Comparison of ENCODE assay signal across 26 mouse cellular contexts in the genomic region with DNA sequence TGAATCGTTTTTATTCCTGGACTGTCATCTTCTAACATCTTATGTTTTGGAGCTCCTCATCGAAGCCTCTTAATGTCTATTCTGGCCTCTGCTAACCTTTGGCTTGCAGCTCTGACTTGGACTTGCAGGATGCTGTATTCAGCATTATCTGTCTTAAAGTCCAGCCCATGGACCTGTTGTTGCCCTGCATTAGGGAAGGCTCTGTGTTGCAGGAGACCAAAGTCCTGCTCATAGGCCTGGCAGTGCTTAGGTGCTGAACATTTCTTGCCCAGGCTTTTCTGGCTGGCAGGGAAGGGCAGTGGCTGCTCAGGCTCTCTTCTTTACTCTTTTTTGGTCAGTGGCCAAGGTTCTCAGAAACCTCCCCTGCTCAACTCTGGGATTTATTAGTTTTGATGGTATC. TPM values are rescaled to one million over a fixed set of nuclear protein-coding genes. Genes with fewer than 3 reads are reported as not detected.
A peak's percentile ranks its signal among the peaks of the same experiment; 100 is the strongest.
DNase-seq lines count a peak whose midpoint lies in the region; ATAC-seq and TF ChIP-seq lines count a peak whose summit lies in the region.
"Had no signal": no experiment of that assay in that cellular context is flagged by ENCODE, and none has a peak within 500 bp of the region (broad histone marks: within the 10 kb centered on the region; RNA-seq: fewer than 3 reads in every experiment).

No protein-coding gene starts in this region.

- TF ChIP-seq POLR2A in bone marrow macrophage, adult 2 months (IDR thresholded peaks at IDR 0.05; ENCODE audit: borderline replicate concordance, low read depth, low read length) = no peak

- TF ChIP-seq EP300 in liver, postnatal 0 days (IDR thresholded peaks at IDR 0.05; ENCODE audit: low read depth) = no peak

- no peak overlapping the region for H3K4me2 ChIP-seq in liver, postnatal 0 days (ENCODE audit: low read depth, low read length)
- no peak overlapping the region for H3K4me2 ChIP-seq in kidney, postnatal 0 days (ENCODE audit: low read length)
- no peak overlapping the region for H3K4me2 ChIP-seq in midbrain, postnatal 0 days (ENCODE audit: low read depth, low read length, poor library complexity, severe bottlenecking)
- H3K4me2 ChIP-seq: forebrain, embryonic 12.5 days; hindbrain, embryonic 15.5 days had no signal

- TF ChIP-seq CTCF in liver, postnatal 0 days (IDR thresholded peaks at IDR 0.05; ENCODE audit: low read depth) = no peak
- TF ChIP-seq CTCF in bone marrow macrophage, adult 2 months (IDR thresholded peaks at IDR 0.05; ENCODE audit: low read depth, low read length) = no peak
- TF ChIP-seq CTCF in kidney, postnatal 0 days (IDR thresholded peaks at IDR 0.05; ENCODE audit: low read depth) = no peak
- TF ChIP-seq CTCF in midbrain, postnatal 0 days (IDR thresholded peaks at IDR 0.05) = no peak

- no peak for ATAC-seq in liver, postnatal 0 days
- ATAC-seq in kidney, postnatal 0 days (replicated peaks; ENCODE audit: low FRiP score, low read depth) = peak; percentile 86
- no peak for ATAC-seq in midbrain, postnatal 0 days (ENCODE audit: low FRiP score)

- H3K27ac ChIP-seq in liver, postnatal 0 days (ENCODE audit: low read depth) = peak overlapping the region; percentile 39; the same call in 1 of the 2 replicates
- peak overlapping the region; percentile 86 for H3K27ac ChIP-seq in bone marrow macrophage, adult 2 months (ENCODE audit: insufficient read depth, low read depth, low read length)
- H3K27ac ChIP-seq in kidney, postnatal 0 days = peak overlapping the region; percentile 2; the same call in 1 of the 2 replicates
- H3K27ac ChIP-seq in midbrain, postnatal 0 days (ENCODE audit: low read depth, low read length) = no peak overlapping the region
- H3K27ac ChIP-seq: forebrain, embryonic 12.5 days; hindbrain, embryonic 15.5 days had no signal

- no peak overlapping the region for H3K4me3 ChIP-seq in liver, postnatal 0 days (ENCODE audit: low read depth, low read length)
- no peak overlapping the region for H3K4me3 ChIP-seq in bone marrow macrophage, adult 2 months (ENCODE audit: insufficient read depth, low read length)
- no peak overlapping the region for H3K4me3 ChIP-seq in kidney, postnatal 0 days (replicated peaks; ENCODE audit: low read depth, low read length)
- H3K4me3 ChIP-seq in midbrain, postnatal 0 days (ENCODE audit: low read depth, low read length) = no peak overlapping the region
- H3K4me3 ChIP-seq: forebrain, embryonic 12.5 days; hindbrain, embryonic 15.5 days had no signal

- 0 out of 2 replicates have a peak, but pooled peaks cover 7% of the 10 kb centered on the region for H3K4me1 ChIP-seq in liver, postnatal 0 days (ENCODE audit: insufficient read depth)
- peaks cover 25% of the 10 kb centered on the region for H3K4me1 ChIP-seq in bone marrow macrophage, adult 2 months (ENCODE audit: control insufficient read depth, insufficient read depth, low read length)
- no peaks in the 10 kb centered on the region for H3K4me1 ChIP-seq in kidney, postnatal 0 days (replicated peaks; ENCODE audit: insufficient read depth, low read length)
- H3K4me1 ChIP-seq in midbrain, postnatal 0 days (ENCODE audit: insufficient read depth, low read length) = no peaks in the 10 kb centered on the region
- H3K4me1 ChIP-seq: forebrain, embryonic 12.5 days; hindbrain, embryonic 15.5 days had no signal

- no peak for DNase-seq in liver, postnatal 0 days
- DNase-seq in liver = no peak
- no peak for DNase-seq in kidney, postnatal 0 days (ENCODE audit: low spot score)
- DNase-seq in yolk sac, embryonic 10.5 days (ENCODE audit: low spot score) = peak; percentile 32
- DNase-seq in midbrain, postnatal 0 days (ENCODE audit: low spot score) = no peak
- no peak for DNase-seq in layer of hippocampus, adult 9-11 months
- DNase-seq: adrenal gland, adult 2 months; cerebellum, adult 9-11 months; gastrocnemius, postnatal 10 days; heart, adult 18-20 months; heart, postnatal 36 days; left cerebral cortex, postnatal 4 days; lung, adult 18-20 months; lung, postnatal 14 days; right cerebral cortex, postnatal 4 days; thymus, postnatal 36 days had no signal

- H3K9ac ChIP-seq in liver, postnatal 0 days (replicated peaks) = no peak overlapping the region
- H3K9ac ChIP-seq in kidney, postnatal 0 days (ENCODE audit: low read depth, low read length) = no peak overlapping the region
- H3K9ac ChIP-seq in midbrain, postnatal 0 days (replicated peaks; ENCODE audit: low read length, poor library complexity, severe bottlenecking) = no peak overlapping the region
- H3K9ac ChIP-seq: forebrain, embryonic 12.5 days; hindbrain, embryonic 15.5 days had no signal

- no peaks in the 10 kb centered on the region for H3K9me3 ChIP-seq in liver, postnatal 0 days (ENCODE audit: low read length)
- no peaks in the 10 kb centered on the region for H3K9me3 ChIP-seq in kidney, postnatal 0 days (replicated peaks; ENCODE audit: low read length)
- H3K9me3 ChIP-seq in midbrain, postnatal 0 days (ENCODE audit: low read length) = 0 out of 2 replicates have a peak, but pooled peaks cover 3% of the 10 kb centered on the region
- H3K9me3 ChIP-seq: forebrain, embryonic 12.5 days; hindbrain, embryonic 15.5 days had no signal

- no peaks in the 10 kb centered on the region for H3K36me3 ChIP-seq in liver, postnatal 0 days (replicated peaks; ENCODE audit: insufficient read depth, low read length)
- no peaks in the 10 kb centered on the region for H3K36me3 ChIP-seq in kidney, postnatal 0 days (ENCODE audit: insufficient read depth, low read length)
- no peaks in the 10 kb centered on the region for H3K36me3 ChIP-seq in midbrain, postnatal 0 days (ENCODE audit: insufficient read depth, low read length)
- H3K36me3 ChIP-seq: forebrain, embryonic 12.5 days; hindbrain, embryonic 15.5 days had no signal

- no peaks in the 10 kb centered on the region for H3K27me3 ChIP-seq in liver, postnatal 0 days (ENCODE audit: insufficient read depth, low read length)
- no peaks in the 10 kb centered on the region for H3K27me3 ChIP-seq in kidney, postnatal 0 days (ENCODE audit: insufficient read depth, low read length)
- H3K27me3 ChIP-seq in midbrain, postnatal 0 days (ENCODE audit: insufficient read depth, low read length) = no peaks in the 10 kb centered on the region
- H3K27me3 ChIP-seq: forebrain, embryonic 12.5 days; hindbrain, embryonic 15.5 days had no signal

- 60% methylated on average over 2 of the region's 2 CpGs for WGBS in liver, postnatal 0 days (ENCODE audit: insufficient replicate concordance)
- 72% methylated on average over 2 of the region's 2 CpGs for WGBS in kidney, postnatal 0 days
- 87% methylated on average over 2 of the region's 2 CpGs for WGBS in midbrain, postnatal 0 days

RNA-seq across cellular contexts. Expression of a gene that starts 8.5 kb away (rescaled TPM):
- 0.20 TPM in 1 of 2 replicates, not detected in the other for polyA plus RNA-seq in liver, postnatal 0 days (2015; fragmentation: Nextera tagmentation; extraction: Ambion mirVana)
- not detected in 2 replicates for polyA plus RNA-seq in bone marrow macrophage, adult 2 months (2012; ENCODE audit: insufficient read depth, insufficient read length, missing spikeins)
- 10.1 and 11.2 TPM in 2 replicates for polyA plus RNA-seq in kidney, postnatal 0 days (2015; fragmentation: Nextera tagmentation; extraction: Ambion mirVana)
- not detected in 2 replicates for total RNA-seq in midbrain, postnatal 0 days (2014; rRNA removed)
- not detected in 2 replicates for polyA plus RNA-seq in midbrain, postnatal 0 days (2015; fragmentation: Nextera tagmentation; extraction: Ambion mirVana)
- total RNA-seq: adrenal gland, adult 2 months; gastrocnemius, postnatal 10 days; left cerebral cortex, postnatal 4 days; liver, adult 2 months; monocyte, adult 5-6 weeks had no signal
- polyA plus RNA-seq: adrenal gland, adult 2 months; cortical plate, adult 2 months; embryonic facial prominence, embryonic 11.5 days; forebrain, embryonic 12.5 days; heart, embryonic 14.5 days; hindbrain, embryonic 15.5 days; liver, adult 2 months; neural tube, embryonic 11.5 days; testis, adult 2 months had no signal

RNA-seq across cellular contexts. Expression of a gene that starts 12.0 kb away (rescaled TPM):
- 12.2 and 13.7 TPM in 2 replicates for polyA plus RNA-seq in liver, postnatal 0 days (2015; fragmentation: Nextera tagmentation; extraction: Ambion mirVana)
- 41.2 and 47.8 TPM in 2 replicates for polyA plus RNA-seq in bone marrow macrophage, adult 2 months (2012; ENCODE audit: insufficient read depth, insufficient read length, missing spikeins)
- polyA plus RNA-seq in kidney, postnatal 0 days (2015; fragmentation: Nextera tagmentation; extraction: Ambion mirVana) = 68.6 and 68.9 TPM in 2 replicates
- total RNA-seq in midbrain, postnatal 0 days (2014; rRNA removed) = 54.3 and 58.1 TPM in 2 replicates
- 47.5 and 50.6 TPM in 2 replicates for polyA plus RNA-seq in midbrain, postnatal 0 days (2015; fragmentation: Nextera tagmentation; extraction: Ambion mirVana)

RNA-seq across cellular contexts. Expression of a gene that starts 19.3 kb away (rescaled TPM):
- 3.7 and 4.1 TPM in 2 replicates for polyA plus RNA-seq in liver, postnatal 0 days (2015; fragmentation: Nextera tagmentation; extraction: Ambion mirVana)
- polyA plus RNA-seq in bone marrow macrophage, adult 2 months (2012; ENCODE audit: insufficient read depth, insufficient read length, missing spikeins) = 59.1 and 61.2 TPM in 2 replicates
- polyA plus RNA-seq in kidney, postnatal 0 days (2015; fragmentation: Nextera tagmentation; extraction: Ambion mirVana) = 9.3 and 11.4 TPM in 2 replicates
- 0.80 and 1.4 TPM in 2 replicates for total RNA-seq in midbrain, postnatal 0 days (2014; rRNA removed)
- polyA plus RNA-seq in midbrain, postnatal 0 days (2015; fragmentation: Nextera tagmentation; extraction: Ambion mirVana) = 0.62 and 0.97 TPM in 2 replicates

RNA-seq across cellular contexts. Expression of a gene that starts 51.6 kb away (rescaled TPM):
- polyA plus RNA-seq in liver, postnatal 0 days (2015; fragmentation: Nextera tagmentation; extraction: Ambion mirVana) = 106 and 123 TPM in 2 replicates
- polyA plus RNA-seq in bone marrow macrophage, adult 2 months (2012; ENCODE audit: insufficient read depth, insufficient read length, missing spikeins) = 56.1 and 59.3 TPM in 2 replicates
- polyA plus RNA-seq in kidney, postnatal 0 days (2015; fragmentation: Nextera tagmentation; extraction: Ambion mirVana) = 90.1 and 96.3 TPM in 2 replicates
- 64.9 and 78.2 TPM in 2 replicates for total RNA-seq in midbrain, postnatal 0 days (2014; rRNA removed)
- polyA plus RNA-seq in midbrain, postnatal 0 days (2015; fragmentation: Nextera tagmentation; extraction: Ambion mirVana) = 40.7 and 50.9 TPM in 2 replicates

RNA-seq across cellular contexts. Expression of a gene that starts 51.8 kb away (rescaled TPM):
- polyA plus RNA-seq in liver, postnatal 0 days (2015; fragmentation: Nextera tagmentation; extraction: Ambion mirVana) = 44.5 and 49.2 TPM in 2 replicates
- polyA plus RNA-seq in bone marrow macrophage, adult 2 months (2012; ENCODE audit: insufficient read depth, insufficient read length, missing spikeins) = 22.6 and 30.6 TPM in 2 replicates
- 76.8 and 78.6 TPM in 2 replicates for polyA plus RNA-seq in kidney, postnatal 0 days (2015; fragmentation: Nextera tagmentation; extraction: Ambion mirVana)
- 19.7 and 29.4 TPM in 2 replicates for total RNA-seq in midbrain, postnatal 0 days (2014; rRNA removed)
- 27.3 and 29.5 TPM in 2 replicates for polyA plus RNA-seq in midbrain, postnatal 0 days (2015; fragmentation: Nextera tagmentation; extraction: Ambion mirVana)
